Mouse (Mus musculus): Measurements from ENCODE around the gene Wdr17. TPM values are rescaled to one million over a fixed set of nuclear protein-coding genes. Genes with fewer than 3 reads are reported as not detected.

Wdr17 gene
- polyA plus RNA-seq, 1 experiment from 2014 or later: 12.3 TPM

GRCm38 (mm10) chr8:54864038-54864760, 22.8 kb downstream of the Wdr17 start:
- ATAC-seq: peak; percentile 90
- H3K36me3 ChIP-seq (ENCODE audit: poor library complexity, severe bottlenecking): no peaks in the 10 kb centered on the region
- H3K27me3 ChIP-seq: no peaks in the 10 kb centered on the region
- WGBS: 58% methylated on average over 4 of the region's 4 CpGs
- no peak overlapping the region for H3K4me2 ChIP-seq
- H3K9me3 ChIP-seq (replicated peaks): no peaks in the 10 kb centered on the region
- H3K4me3 ChIP-seq: no peak overlapping the region
- H3K9ac ChIP-seq: no peak overlapping the region
- no peaks in the 10 kb centered on the region for H3K4me1 ChIP-seq
- peak overlapping the region; percentile 57 for H3K27ac ChIP-seq

- Histone ChIP-seq H3K9me3 (replicated peaks) (no peaks in the 10 kb centered on the region), H3K4me3 (no peak overlapping the region), H3K36me3 (ENCODE audit: poor library complexity, severe bottlenecking) (no peaks in the 10 kb centered on the region), H3K4me2 (no peak overlapping the region), H3K9ac (no peak overlapping the region), H3K27ac (peak overlapping the region; percentile 59), H3K27me3 (no peaks in the 10 kb centered on the region), H3K4me1 (peaks cover 12% of the 10 kb centered on the region; the same call in 1 of the 2 replicates)
- whole genome bisulfite sequencing: 50% methylated on average over 5 of the region's 5 CpGs
- peak; percentile 89 for ATAC-seq
Measured at GRCm38 (mm10) chr8:54836029-54836959, 50.7 kb downstream of the Wdr17 start.

GRCm38 (mm10) chr8:54829794-54830426, 57.1 kb downstream of the Wdr17 start:
- WGBS: 67% methylated on average over 4 of the region's 4 CpGs
- Histone ChIP-seq H3K4me2 (no peak overlapping the region), H3K36me3 (ENCODE audit: poor library complexity, severe bottlenecking) (no peaks in the 10 kb centered on the region), H3K27ac (no peak overlapping the region), H3K27me3 (no peaks in the 10 kb centered on the region), H3K4me3 (no peak overlapping the region), H3K9ac (no peak overlapping the region), H3K9me3 (replicated peaks) (no peaks in the 10 kb centered on the region), H3K4me1 (no peaks in the 10 kb centered on the region)
- peak; percentile 53; the same call in 1 of the 2 replicates for ATAC-seq

GRCm38 (mm10) chr8:54827974-54828373, 59.0 kb downstream of the Wdr17 start:
- H3K4me1 ChIP-seq: no peaks in the 10 kb centered on the region
- no peaks in the 10 kb centered on the region for H3K9me3 ChIP-seq (replicated peaks)
- WGBS: 97% methylated on average over 2 of the region's 2 CpGs
- no peaks in the 10 kb centered on the region for H3K27me3 ChIP-seq
- H3K27ac ChIP-seq: no peak overlapping the region
- ATAC-seq: no peak
- no peak overlapping the region for H3K4me3 ChIP-seq
- no peak overlapping the region for H3K9ac ChIP-seq
- H3K36me3 ChIP-seq (ENCODE audit: poor library complexity, severe bottlenecking): no peaks in the 10 kb centered on the region
- no peak overlapping the region for H3K4me2 ChIP-seq

GRCm38 (mm10) chr8:54822956-54823355, 64.0 kb downstream of the Wdr17 start:
- Histone ChIP-seq H3K36me3 (ENCODE audit: poor library complexity, severe bottlenecking) (no peaks in the 10 kb centered on the region), H3K4me3 (no peak overlapping the region), H3K4me1 (no peaks in the 10 kb centered on the region), H3K9ac (no peak overlapping the region), H3K27me3 (no peaks in the 10 kb centered on the region), H3K27ac (no peak overlapping the region), H3K9me3 (replicated peaks) (no peaks in the 10 kb centered on the region), H3K4me2 (no peak overlapping the region)
- ATAC-seq: no peak
- WGBS: 95% methylated on average over 5 of the region's 5 CpGs

GRCm38 (mm10) chr8:54818651-54819050, 68.3 kb downstream of the Wdr17 start:
- Histone ChIP-seq H3K9ac (no peak overlapping the region), H3K27ac (no peak overlapping the region), H3K9me3 (replicated peaks) (no peaks in the 10 kb centered on the region), H3K36me3 (ENCODE audit: poor library complexity, severe bottlenecking) (no peaks in the 10 kb centered on the region), H3K4me3 (no peak overlapping the region), H3K4me1 (no peaks in the 10 kb centered on the region), H3K4me2 (no peak overlapping the region), H3K27me3 (no peaks in the 10 kb centered on the region)
- no peak for ATAC-seq

- 51% methylated on average over 6 of the region's 6 CpGs for whole genome bisulfite sequencing
- H3K27me3 ChIP-seq: no peaks in the 10 kb centered on the region
- peak; percentile 43; the same call in 1 of the 2 replicates for ATAC-seq
- H3K27ac ChIP-seq: no peak overlapping the region
- H3K36me3 ChIP-seq (ENCODE audit: poor library complexity, severe bottlenecking): no peaks in the 10 kb centered on the region
- no peak overlapping the region for H3K4me3 ChIP-seq
- H3K4me1 ChIP-seq: peaks cover 5% of the 10 kb centered on the region
- H3K9me3 ChIP-seq (replicated peaks): no peaks in the 10 kb centered on the region
- no peak overlapping the region for H3K4me2 ChIP-seq
- H3K9ac ChIP-seq: no peak overlapping the region
Measured at GRCm38 (mm10) chr8:54808217-54808616, 78.8 kb downstream of the Wdr17 start.

GRCm38 (mm10) chr8:54806173-54806572, 80.8 kb downstream of the Wdr17 start:
- 69% methylated on average over 6 of the region's 6 CpGs for WGBS
- peak; percentile 70 for ATAC-seq
- Histone ChIP-seq H3K4me1 (peaks cover 5% of the 10 kb centered on the region), H3K4me2 (no peak overlapping the region), H3K9me3 (replicated peaks) (no peaks in the 10 kb centered on the region), H3K4me3 (no peak overlapping the region), H3K9ac (no peak overlapping the region), H3K27ac (no peak overlapping the region), H3K27me3 (no peaks in the 10 kb centered on the region), H3K36me3 (ENCODE audit: poor library complexity, severe bottlenecking) (no peaks in the 10 kb centered on the region)

- no peak overlapping the region for H3K4me2 ChIP-seq
- WGBS: 58% methylated on average over 2 of the region's 2 CpGs
- H3K27me3 ChIP-seq: no peaks in the 10 kb centered on the region
- H3K4me1 ChIP-seq: no peaks in the 10 kb centered on the region
- H3K4me3 ChIP-seq: no peak overlapping the region
- no peak overlapping the region for H3K27ac ChIP-seq
- ATAC-seq: peak; percentile 41; the same call in 1 of the 2 replicates
- H3K9ac ChIP-seq: no peak overlapping the region
- no peaks in the 10 kb centered on the region for H3K9me3 ChIP-seq (replicated peaks)
- no peaks in the 10 kb centered on the region for H3K36me3 ChIP-seq (ENCODE audit: poor library complexity, severe bottlenecking)
Measured at GRCm38 (mm10) chr8:54792699-54793061, 94.3 kb downstream of the Wdr17 start.

- H3K4me2 ChIP-seq: no peak overlapping the region
- no peaks in the 10 kb centered on the region for H3K36me3 ChIP-seq (ENCODE audit: poor library complexity, severe bottlenecking)
- no peaks in the 10 kb centered on the region for H3K27me3 ChIP-seq
- no peak overlapping the region for H3K4me3 ChIP-seq
- WGBS: 54% methylated on average over 2 of the region's 2 CpGs
- no peaks in the 10 kb centered on the region for H3K4me1 ChIP-seq
- ATAC-seq: peak; percentile 90; the same call in 1 of the 2 replicates
- no peak overlapping the region for H3K27ac ChIP-seq
- no peak overlapping the region for H3K9ac ChIP-seq
- no peaks in the 10 kb centered on the region for H3K9me3 ChIP-seq (replicated peaks)
Measured at GRCm38 (mm10) chr8:54791858-54792698, 94.9 kb downstream of the Wdr17 start.

- Histone ChIP-seq H3K9me3 (replicated peaks) (no peaks in the 10 kb centered on the region), H3K4me3 (peak overlapping the region; percentile 48), H3K27ac (peak overlapping the region; percentile 58), H3K27me3 (no peaks in the 10 kb centered on the region), H3K4me1 (peaks cover 12% of the 10 kb centered on the region), H3K4me2 (peak overlapping the region; percentile 78), H3K9ac (peak overlapping the region; percentile 69), H3K36me3 (ENCODE audit: poor library complexity, severe bottlenecking) (no peaks in the 10 kb centered on the region)
- 7% methylated on average over 16 of the region's 16 CpGs for WGBS
- ATAC-seq: peak; percentile 88
Measured at GRCm38 (mm10) chr8:54780134-54780942, 106.6 kb downstream of the Wdr17 start.

Data from forebrain, embryonic 13.5 days (tissue).